Mouse (Mus musculus) neural tube, embryonic 11.5 days (tissue): Measurements from ENCODE around the gene Cort. TPM values are rescaled to one million over a fixed set of nuclear protein-coding genes. Genes with fewer than 3 reads are reported as not detected.

Experiments used
- ATAC-seq: fragments of 200-750 bp; cut with Nextera tagmentation; 2 replicates; pipeline ENCODE4 v1.8.0; 2017; ENCODE audit warnings: moderate number of reproducible peaks, mild to moderate bottlenecking, moderate TSS enrichment, moderate library complexity; ENCODE audit not compliant: insufficient read depth, low FRiP score, low TSS enrichment
- DNase-seq: peaks from one replicate; pipeline ENCODE4 v3.0.0-alpha.2; 2015; ENCODE audit warnings: low spot score
- H3K27ac ChIP-seq: fragments of 300-500 bp; sonication (generic); 2 replicates; pipeline ENCODE4 v1.5.1; 2014; ENCODE audit warnings: low read depth, mild to moderate bottlenecking, low read length
- H3K27me3 ChIP-seq: fragments of 300-500 bp; sonication (generic); 2 replicates; pipeline ENCODE4 v1.6.1; 2014; ENCODE audit warnings: mild to moderate bottlenecking, low read length, mixed read lengths; ENCODE audit not compliant: control insufficient read depth, insufficient read depth
- H3K36me3 ChIP-seq: fragments of 300-500 bp; sonication (generic); 2 replicates; pipeline ENCODE4 v1.6.1; 2014; ENCODE audit warnings: mild to moderate bottlenecking, low read length, moderate library complexity, mixed read lengths; ENCODE audit not compliant: control insufficient read depth, insufficient read depth
- H3K4me1 ChIP-seq: fragments of 300-500 bp; sonication (generic); 2 replicates; pipeline ENCODE4 v1.6.1; 2014; ENCODE audit warnings: low read length, mixed read lengths; ENCODE audit not compliant: control insufficient read depth, insufficient read depth
- H3K4me2 ChIP-seq: fragments of 300-500 bp; sonication (generic); 2 replicates; pipeline ENCODE4 v1.6.1; 2014; ENCODE audit warnings: low read depth, mild to moderate bottlenecking, moderate library complexity
- H3K4me3 ChIP-seq: fragments of 300-500 bp; sonication (generic); 2 replicates; pipeline ENCODE4 v1.5.1; 2014; ENCODE audit warnings: low read depth, low read length
- H3K9ac ChIP-seq: fragments of 300-500 bp; sonication (generic); 2 replicates; pipeline ENCODE4 v1.6.1; 2014; ENCODE audit warnings: mild to moderate bottlenecking, low read length
- H3K9me3 ChIP-seq: fragments of 300-500 bp; sonication (generic); 2 replicates; pipeline ENCODE4 v1.6.1; 2016; ENCODE audit warnings: low read length; ENCODE audit not compliant: control insufficient read depth
- WGBS: fragments of 180-500 bp; shearing (Covaris S2); extraction: QIAGEN DNeasy Blood & Tissue Kit; methylation state at CpG from one replicate; pipeline ENCODE4 v1.1.7; 2014; 5-methylcytosine and 5-hydroxymethylcytosine counted together
- polyA plus RNA-seq: library from polyadenylated mRNA; unstranded; fragments of >200 nt; fragmentation: Nextera tagmentation; extraction: Ambion mirVana; gene quantifications from 2 replicates; pipeline ENCODE4 v1.2.1, GENCODE M21; 2014

The Cort gene
- polyA plus RNA-seq, 1 experiment from 2014 or later, result not detected

- no peak overlapping the region for H3K4me3 ChIP-seq
- no peak overlapping the region for H3K4me2 ChIP-seq
- DNase-seq, result no peak
- 0 out of 2 replicates have a peak, but pooled peaks cover 2% of the 10 kb centered on the region for H3K4me1 ChIP-seq
- no peaks in the 10 kb centered on the region for H3K27me3 ChIP-seq
- H3K27ac ChIP-seq, result no peak overlapping the region
- no peak for ATAC-seq
- H3K36me3 ChIP-seq, result no peaks in the 10 kb centered on the region
- no peak overlapping the region for H3K9ac ChIP-seq
- 78% methylated on average over 8 of the region's 8 CpGs for WGBS
- no peaks in the 10 kb centered on the region for H3K9me3 ChIP-seq
Measured at GRCm38 (mm10) chr4:149138515-149138914, 12.0 kb upstream of the Cort start.

DNA sequence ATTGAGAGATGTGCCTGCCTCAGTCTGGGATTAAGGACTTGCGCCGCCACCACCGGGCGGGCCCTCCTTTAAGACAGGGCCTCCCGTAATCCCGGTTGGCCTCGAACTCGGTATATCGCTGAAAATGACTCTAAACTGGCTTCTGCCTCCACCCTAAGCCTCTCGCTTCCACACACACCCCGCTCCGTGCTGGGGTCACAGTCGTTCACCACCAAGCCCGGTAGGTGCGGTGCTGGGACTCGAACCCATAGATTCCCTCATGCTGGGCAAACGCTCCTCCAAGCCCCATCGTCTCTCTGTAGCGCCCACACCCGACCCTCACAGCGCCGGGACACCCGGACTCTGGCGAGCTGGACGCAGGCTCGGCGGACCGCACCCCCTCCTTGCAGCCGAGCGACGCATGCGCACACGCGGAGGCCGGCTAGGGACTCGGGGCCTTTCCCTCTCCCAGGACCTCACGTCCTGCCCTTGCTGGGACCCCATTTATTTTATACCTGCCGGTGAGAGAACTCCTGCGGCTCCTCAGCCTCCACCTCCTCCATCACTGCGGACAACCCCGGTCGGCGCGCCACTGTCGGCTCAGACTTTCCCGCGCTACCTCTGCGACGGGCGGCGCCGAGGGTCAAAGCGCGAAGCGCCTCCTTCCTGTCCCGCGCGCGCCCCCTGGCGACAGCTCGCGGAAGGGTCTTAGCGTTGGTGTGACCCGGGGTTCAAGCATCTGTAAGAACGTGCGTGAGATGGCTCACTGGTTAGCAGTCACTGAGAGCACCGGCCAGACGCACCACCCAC, 10.6 kb upstream of the Cort start, which contains the start of gene Cenps:
TSS of gene Cenps (minus strand) at position 648 of the 789 bp plus-strand sequence.
- H3K9me3 ChIP-seq, result no peaks in the 10 kb centered on the region
- H3K4me2 ChIP-seq, result peak within 1 kb of the TSS; percentile 57
- ATAC-seq (peak; percentile 89), DNase-seq (peak; percentile 97)
- H3K4me1 ChIP-seq, result 0 out of 2 replicates have a peak, but pooled peaks cover 2% of the 10 kb centered on the region
- no peaks in the 10 kb centered on the region for H3K36me3 ChIP-seq
- H3K27me3 ChIP-seq, result no peaks in the 10 kb centered on the region
- peak within 1 kb of the TSS; percentile 49 for H3K4me3 ChIP-seq
- H3K9ac ChIP-seq, result peak within 1 kb of the TSS; percentile 78
- peak within 1 kb of the TSS; percentile 57 for H3K27ac ChIP-seq
- WGBS, result 2% methylated on average over 68 of the region's 68 CpGs

DNA sequence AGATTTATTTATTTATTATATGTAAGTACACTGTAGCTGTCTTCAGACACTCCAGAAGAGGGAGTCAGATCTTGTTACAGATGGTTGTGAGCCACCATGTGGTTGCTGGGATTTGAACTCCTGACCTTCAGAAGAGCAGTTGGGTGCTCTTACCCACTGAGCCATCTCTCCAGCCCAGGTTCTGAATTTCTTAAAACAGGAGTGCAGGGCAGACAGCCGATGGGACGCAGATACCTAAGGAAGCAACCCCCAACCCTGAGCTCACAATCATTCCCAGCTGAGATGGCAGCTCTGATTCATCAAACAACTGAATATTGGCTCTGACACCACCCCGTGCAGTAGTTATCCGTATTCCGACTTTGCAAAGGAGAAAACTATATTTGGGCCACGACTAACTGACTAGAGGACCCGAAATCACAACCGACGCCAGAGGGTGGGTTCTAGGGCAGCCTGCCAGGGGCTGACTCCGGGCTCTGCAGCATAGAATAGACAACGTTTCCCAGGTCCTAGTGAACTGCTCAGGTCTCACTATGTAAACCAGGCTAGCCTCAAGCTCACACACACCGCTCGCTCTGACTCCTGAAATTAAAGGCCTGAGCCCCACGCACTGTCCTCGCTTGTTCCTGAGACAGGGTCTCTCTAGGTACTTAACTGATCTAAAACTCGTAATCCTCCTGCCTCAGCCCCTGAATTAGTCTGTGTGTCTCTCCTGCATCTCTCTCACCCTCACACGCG, 9.7 kb upstream of the Cort start:
- no peaks in the 10 kb centered on the region for H3K36me3 ChIP-seq
- peak overlapping the region; percentile 57 for H3K4me2 ChIP-seq
- H3K27ac ChIP-seq, result no peak overlapping the region
- ATAC-seq (no peak), DNase-seq (peak; percentile 17)
- WGBS, result 71% methylated on average over 18 of the region's 18 CpGs
- peak overlapping the region; percentile 49 for H3K4me3 ChIP-seq
- H3K4me1 ChIP-seq, result 0 out of 2 replicates have a peak, but pooled peaks cover 2% of the 10 kb centered on the region
- no peaks in the 10 kb centered on the region for H3K9me3 ChIP-seq
- no peak overlapping the region for H3K9ac ChIP-seq
- no peaks in the 10 kb centered on the region for H3K27me3 ChIP-seq

DNA sequence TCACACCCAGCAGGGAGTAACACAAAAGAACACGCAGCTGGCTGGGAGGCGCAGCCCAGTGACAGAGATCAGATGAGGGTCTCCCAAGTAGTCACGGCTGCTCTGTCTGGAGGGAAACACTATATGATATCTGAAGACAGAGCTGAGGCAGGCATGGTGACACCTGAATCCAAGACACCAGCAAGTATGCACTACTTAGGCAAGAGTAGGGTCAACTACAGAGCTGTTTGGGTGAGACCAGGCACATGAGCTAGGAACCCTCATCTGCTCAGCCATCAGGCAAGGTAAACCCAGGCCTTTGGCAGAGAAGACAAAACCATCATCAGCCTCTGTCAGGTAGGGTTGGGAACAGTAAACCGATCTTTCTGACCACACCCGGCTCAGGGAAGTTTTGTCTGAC, 6.8 kb upstream of the Cort start:
- H3K27ac ChIP-seq, result no peak overlapping the region
- H3K9me3 ChIP-seq, result no peaks in the 10 kb centered on the region
- DNase-seq (no peak), ATAC-seq (no peak)
- H3K9ac ChIP-seq, result no peak overlapping the region
- no peaks in the 10 kb centered on the region for H3K36me3 ChIP-seq
- 63% methylated on average over 5 of the region's 5 CpGs for WGBS
- no peak overlapping the region for H3K4me2 ChIP-seq
- no peaks in the 10 kb centered on the region for H3K27me3 ChIP-seq
- no peak overlapping the region for H3K4me3 ChIP-seq
- 0 out of 2 replicates have a peak, but pooled peaks cover 2% of the 10 kb centered on the region for H3K4me1 ChIP-seq

GRCm38 (mm10) chr4:149131789-149132565, 5.4 kb upstream of the Cort start:
- H3K4me2 ChIP-seq, result no peak overlapping the region
- no peak overlapping the region for H3K27ac ChIP-seq
- H3K27me3 ChIP-seq, result no peaks in the 10 kb centered on the region
- 85% methylated on average over 21 of the region's 21 CpGs for WGBS
- H3K9ac ChIP-seq, result no peak overlapping the region
- H3K4me3 ChIP-seq, result no peak overlapping the region
- no peaks in the 10 kb centered on the region for H3K36me3 ChIP-seq
- no peak for DNase-seq
- ATAC-seq, result no peak
- 0 out of 2 replicates have a peak, but pooled peaks cover 2% of the 10 kb centered on the region for H3K4me1 ChIP-seq
- no peaks in the 10 kb centered on the region for H3K9me3 ChIP-seq

- Histone ChIP-seq H3K36me3 (no peaks in the 10 kb centered on the region), H3K27ac (no peak overlapping the region), H3K9ac (no peak overlapping the region), H3K9me3 (no peaks in the 10 kb centered on the region), H3K4me2 (no peak overlapping the region), H3K4me1 (no peaks in the 10 kb centered on the region), H3K4me3 (no peak overlapping the region), H3K27me3 (no peaks in the 10 kb centered on the region)
- ATAC-seq, result no peak
- no peak for DNase-seq
- 84% methylated on average over 23 of the region's 23 CpGs for WGBS
Measured at GRCm38 (mm10) chr4:149131021-149131752, 4.6 kb upstream of the Cort start.

GRCm38 (mm10) chr4:149128467-149128866, 1.9 kb upstream of the Cort start:
- Histone ChIP-seq H3K4me3 (no peak overlapping the region), H3K27ac (no peak overlapping the region), H3K36me3 (no peaks in the 10 kb centered on the region), H3K9me3 (no peaks in the 10 kb centered on the region), H3K4me1 (no peaks in the 10 kb centered on the region), H3K4me2 (no peak overlapping the region), H3K27me3 (no peaks in the 10 kb centered on the region), H3K9ac (no peak overlapping the region)
- ATAC-seq, result no peak
- no peak for DNase-seq
- 80% methylated on average over 18 of the region's 18 CpGs for WGBS

DNA sequence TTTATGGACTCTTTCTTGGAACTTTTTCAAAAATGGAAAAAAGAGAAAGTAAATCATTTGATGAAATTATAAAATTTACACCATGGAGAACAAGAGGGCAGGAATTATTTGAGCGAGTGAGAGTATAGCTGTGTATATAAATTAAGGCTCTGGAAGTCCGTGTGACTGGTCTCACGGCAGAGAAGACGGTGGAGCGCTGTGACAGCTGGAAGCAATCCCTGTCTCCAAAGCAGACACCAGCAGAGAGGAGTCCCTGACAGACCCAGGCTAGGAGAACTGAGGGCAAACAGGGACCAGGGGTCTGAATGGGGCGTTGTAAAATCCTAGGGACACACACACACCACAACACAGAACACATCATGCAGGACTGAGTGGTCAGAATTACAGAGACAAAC, 451 bp downstream of the Cort start:
- no peak for ATAC-seq
- no peak overlapping the region for H3K4me2 ChIP-seq
- H3K9me3 ChIP-seq, result no peaks in the 10 kb centered on the region
- H3K4me3 ChIP-seq, result no peak overlapping the region
- DNase-seq, result no peak
- no peaks in the 10 kb centered on the region for H3K4me1 ChIP-seq
- H3K27me3 ChIP-seq, result no peaks in the 10 kb centered on the region
- H3K36me3 ChIP-seq, result no peaks in the 10 kb centered on the region
- 61% methylated on average over 6 of the region's 6 CpGs for WGBS
- H3K9ac ChIP-seq, result no peak overlapping the region
- no peak overlapping the region for H3K27ac ChIP-seq
